Mouse (Mus musculus) mature B cell (primary cell): ENCODE data around the gene Gpc3.
"Not testable (repeated sequence)": the region's sequence is repeated elsewhere in the genome, so short reads cannot be mapped to it uniquely, and the experiment has no call there.

Experiments
- in situ Hi-C: fragments of 300-500 bp; cut with MboI; formaldehyde crosslinking; loops from 2 replicates; pipeline ENCODE4 v1.14.3; 2019

Gpc3 gene

GRCm38 (mm10) chrX:52412936-52413335, 200.8 kb downstream of the Gpc3 start:
- in situ Hi-C loops, result no loop called here

GRCm38 (mm10) chrX:52401188-52401587, 212.6 kb downstream of the Gpc3 start:
- in situ Hi-C loops, result no loop called here

- in situ Hi-C loops, result no loop called here
These were observed 238.6 kb downstream of the Gpc3 start for GRCm38 (mm10) chrX:52375129-52375528.

DNA sequence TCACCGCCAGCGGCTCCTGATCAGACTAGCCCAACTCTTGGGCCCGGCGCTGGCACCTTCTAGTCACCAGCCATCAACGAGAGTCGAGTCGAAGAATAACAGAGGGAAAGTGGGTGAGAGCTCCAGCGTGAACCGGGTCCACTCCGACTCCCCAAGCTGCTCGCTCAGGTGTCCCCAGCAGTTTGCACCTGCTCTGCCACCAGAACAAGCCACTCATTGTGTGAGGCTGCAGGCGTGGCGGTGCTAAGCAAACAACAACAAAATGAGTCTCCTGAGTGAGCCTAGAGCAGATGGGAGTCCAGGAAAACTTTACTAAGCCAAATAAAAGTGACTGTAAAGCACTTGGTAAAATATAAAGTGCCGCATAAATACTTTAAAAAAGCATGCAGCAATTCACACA, 239.5 kb downstream of the Gpc3 start:
- in situ Hi-C loops, result no loop called here

DNA sequence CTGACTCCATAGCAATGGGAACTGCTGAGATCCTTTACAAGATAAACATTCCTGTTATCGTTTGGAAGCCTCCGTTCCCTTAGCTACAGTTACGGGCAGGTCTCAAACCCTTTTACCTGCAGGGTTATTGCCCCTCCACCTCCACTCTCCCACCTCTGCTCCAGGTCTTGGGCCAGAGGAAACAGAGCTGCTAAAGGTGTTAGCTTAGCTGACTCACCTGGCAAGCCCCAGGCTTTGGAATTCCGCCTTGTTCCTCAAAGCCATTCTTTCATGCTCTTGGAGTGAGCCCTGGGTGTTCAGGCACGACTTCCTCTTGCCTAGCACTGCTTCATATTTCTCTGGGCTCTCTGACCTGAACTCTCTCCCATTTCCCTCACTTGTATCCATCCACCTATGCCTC, 241.3 kb downstream of the Gpc3 start:
- in situ Hi-C loops, result no loop called here

GRCm38 (mm10) chrX:52369938-52370758, 243.6 kb downstream of the Gpc3 start:
- in situ Hi-C loops, result no loop called here

DNA sequence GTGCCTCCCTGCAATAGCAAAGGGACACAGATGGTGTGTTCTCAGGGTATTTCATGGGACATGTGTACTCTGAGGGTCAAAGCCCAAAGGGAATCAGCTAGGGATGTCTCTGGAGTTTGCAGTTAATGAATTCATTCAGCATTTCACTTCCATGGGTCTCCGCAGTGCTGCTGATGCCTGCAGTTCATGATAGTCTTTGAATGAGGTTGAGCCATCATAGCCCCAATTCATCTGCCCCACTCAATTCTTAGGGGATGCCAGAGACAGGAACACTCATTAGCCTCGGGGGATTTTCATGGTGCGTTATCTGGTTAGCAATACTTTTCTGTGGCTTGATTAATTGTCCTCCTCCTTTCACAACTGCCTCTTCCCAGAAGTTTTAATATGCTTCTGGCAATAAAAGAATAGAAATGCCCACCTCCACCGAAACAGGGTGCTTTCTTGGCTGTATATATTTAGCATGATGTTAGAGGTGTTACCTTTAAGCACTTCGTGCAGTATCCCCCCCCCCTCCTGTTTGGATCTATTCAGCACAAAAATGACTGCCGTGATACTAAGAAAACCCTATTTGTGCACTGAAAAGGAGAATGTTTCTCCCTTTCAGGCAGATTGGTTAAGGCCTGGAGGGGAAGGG, 244.3 kb downstream of the Gpc3 start:
- in situ Hi-C loops, result no loop called here

DNA sequence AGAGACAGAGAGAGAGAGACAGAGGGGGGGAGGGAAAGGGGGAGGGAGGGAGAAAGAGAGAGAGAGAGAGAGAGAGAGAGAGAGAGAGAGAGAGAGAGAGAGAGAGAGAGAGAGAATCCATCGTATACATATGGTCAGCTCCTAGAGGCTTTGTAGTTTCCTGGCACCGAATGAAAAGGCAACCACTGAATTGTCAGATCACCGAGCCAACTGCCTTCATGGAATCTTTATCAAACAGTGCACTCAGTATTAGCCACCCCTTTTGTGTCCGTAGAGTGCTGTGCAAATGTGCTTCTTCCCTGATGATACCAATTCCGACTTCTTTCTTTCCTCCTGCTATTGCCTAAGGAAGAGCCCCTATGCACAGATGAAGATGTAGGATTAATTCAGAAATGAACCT, 246.9 kb downstream of the Gpc3 start:
- in situ Hi-C loops, result no loop called here

DNA sequence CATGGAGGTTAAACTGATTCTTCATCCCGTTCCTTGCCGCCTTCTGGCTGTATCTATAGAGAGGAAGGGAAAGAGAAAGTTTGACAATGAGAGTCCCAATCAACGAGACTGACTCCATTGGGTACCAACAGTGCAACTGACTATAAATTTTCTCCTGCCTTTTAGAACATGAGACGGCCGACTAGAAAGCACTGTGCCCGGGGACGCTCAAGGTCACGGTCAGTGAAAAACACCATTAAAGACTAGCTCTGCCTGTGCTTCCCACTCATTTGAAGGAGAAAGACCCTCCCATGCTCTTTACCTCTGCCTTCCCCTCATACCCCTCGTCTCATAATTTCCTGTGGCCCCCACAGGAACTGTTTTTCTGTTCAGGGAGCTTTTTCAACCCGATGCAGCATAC, 248.0 kb downstream of the Gpc3 start:
- in situ Hi-C loops, result no loop called here

DNA sequence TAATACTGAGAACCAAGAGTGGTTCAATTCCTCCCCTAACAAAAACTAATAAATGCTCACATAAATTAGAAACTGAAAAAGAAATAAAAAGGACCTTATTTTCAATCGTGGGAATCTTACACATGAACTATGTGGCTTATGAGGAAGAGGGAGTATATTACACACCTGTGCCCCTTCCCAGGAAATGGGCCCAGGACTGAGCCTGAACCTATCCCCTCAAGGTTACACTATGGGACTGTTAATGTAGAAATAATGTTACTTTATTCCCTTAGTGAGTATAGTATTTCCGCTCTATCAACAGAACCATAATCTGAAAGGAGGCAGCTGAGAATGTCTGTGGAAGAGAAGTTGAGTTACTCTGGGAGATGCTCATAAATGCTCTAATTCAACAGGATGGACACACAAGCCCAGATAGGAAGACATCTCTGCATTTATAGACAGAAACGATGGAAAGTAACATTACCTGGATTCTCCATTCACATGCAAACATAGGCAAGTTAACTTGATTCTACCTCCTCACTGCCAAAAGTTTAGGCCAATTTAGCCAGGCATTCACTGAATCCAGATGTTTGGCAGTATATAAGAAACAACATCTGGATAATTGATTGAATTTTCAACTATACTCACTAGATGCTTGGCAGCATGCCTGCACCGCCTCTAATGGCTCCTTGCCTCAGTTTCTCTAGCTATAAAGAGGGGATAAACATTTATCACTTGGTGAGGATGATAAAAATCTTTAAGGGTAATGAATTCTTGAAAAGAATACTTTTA, 251.3 kb downstream of the Gpc3 start:
- in situ Hi-C loops, result no loop called here

- in situ Hi-C loops, result no loop called here
These were observed 260.8 kb downstream of the Gpc3 start for GRCm38 (mm10) chrX:52352981-52353380.

DNA sequence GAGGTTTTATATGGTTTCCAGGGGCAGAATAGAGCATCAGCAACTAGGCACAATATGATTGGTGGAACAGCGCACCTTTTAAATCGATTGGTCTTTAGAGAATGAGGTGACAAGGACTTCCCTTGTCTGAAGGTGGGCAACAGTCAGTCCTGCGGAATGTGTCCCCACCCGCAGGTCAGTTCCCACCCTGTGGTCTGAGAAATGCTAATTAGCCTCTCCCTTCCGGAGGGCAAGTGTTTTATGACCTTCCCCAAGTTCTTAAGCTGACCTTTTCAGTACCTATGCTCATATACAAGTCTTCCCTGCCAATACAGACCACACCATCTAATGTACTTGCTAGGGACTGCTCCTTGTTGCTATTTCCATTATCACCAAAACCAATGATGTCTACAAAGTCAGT, 263.1 kb downstream of the Gpc3 start:
- in situ Hi-C loops, result not testable (repeated sequence)

- in situ Hi-C loops, result no loop called here
These were observed 265.0 kb downstream of the Gpc3 start for GRCm38 (mm10) chrX:52348773-52349172.

DNA sequence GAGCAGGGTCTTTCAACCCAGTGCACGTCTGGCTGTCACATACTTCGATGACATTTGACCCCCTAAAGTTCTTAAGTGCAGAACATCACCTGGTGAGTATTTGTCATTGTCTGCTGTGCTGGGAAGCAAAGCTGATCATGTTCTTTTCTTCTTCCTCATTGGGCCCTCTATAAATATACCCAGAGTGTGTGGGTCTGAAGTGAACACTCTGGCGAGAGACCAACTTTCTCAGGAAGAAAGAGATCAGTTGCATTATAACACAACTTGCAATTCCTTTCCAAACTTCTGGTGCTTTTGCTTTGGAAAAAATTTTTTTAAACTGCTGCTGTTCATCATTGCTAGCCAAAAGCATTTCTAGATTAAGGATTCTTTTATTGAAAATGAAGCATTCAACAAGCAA, 269.7 kb downstream of the Gpc3 start:
- in situ Hi-C loops, result no loop called here

DNA sequence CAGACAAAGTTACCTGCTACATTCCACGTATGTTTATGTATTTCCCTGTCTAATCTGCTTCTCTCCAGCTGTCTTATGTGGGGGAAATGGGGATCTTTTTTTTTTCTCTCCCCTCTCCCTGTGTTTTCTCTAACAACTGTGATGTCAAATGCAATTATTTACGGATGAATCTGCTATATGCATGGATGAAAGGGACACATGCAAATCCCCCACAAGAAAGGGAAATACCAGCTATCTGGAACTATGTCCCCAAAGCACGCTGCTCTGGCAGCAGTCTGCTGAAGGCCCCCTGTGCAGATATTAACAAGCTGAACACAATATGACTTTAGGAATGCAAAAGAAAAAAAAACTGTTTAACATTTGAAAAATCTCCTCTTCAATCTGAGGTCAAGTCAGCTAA, 273.5 kb downstream of the Gpc3 start:
- in situ Hi-C loops, result no loop called here

- in situ Hi-C loops, result no loop called here
These were observed 292.0 kb downstream of the Gpc3 start for GRCm38 (mm10) chrX:52321791-52322190.

GRCm38 (mm10) chrX:52320653-52321052, 293.1 kb downstream of the Gpc3 start:
- in situ Hi-C loops, result no loop called here

- in situ Hi-C loops, result no loop called here
These were observed 302.8 kb downstream of the Gpc3 start for GRCm38 (mm10) chrX:52310976-52311375.

DNA sequence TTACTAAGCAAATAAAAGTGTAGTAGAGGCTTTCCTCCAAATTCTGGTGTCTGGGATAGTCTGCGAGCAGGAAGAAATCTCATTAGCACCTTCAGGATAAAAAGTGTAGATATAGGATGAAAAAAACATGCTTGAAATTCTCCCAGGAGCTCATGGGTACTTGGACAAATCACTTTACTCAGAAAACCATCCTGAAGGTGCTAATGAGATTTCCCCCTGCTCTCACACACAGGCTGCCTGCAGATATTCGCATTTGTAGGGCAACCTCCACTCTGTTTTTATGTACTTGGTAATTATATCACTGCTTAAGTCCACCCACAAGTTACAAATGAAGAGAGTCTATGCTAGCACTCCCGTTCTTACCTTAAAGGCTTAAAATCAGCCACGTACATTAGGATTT, 308.5 kb downstream of the Gpc3 start:
- in situ Hi-C loops, result no loop called here

- in situ Hi-C loops, result no loop called here
These were observed 325.0 kb downstream of the Gpc3 start for GRCm38 (mm10) chrX:52288792-52289191.

DNA sequence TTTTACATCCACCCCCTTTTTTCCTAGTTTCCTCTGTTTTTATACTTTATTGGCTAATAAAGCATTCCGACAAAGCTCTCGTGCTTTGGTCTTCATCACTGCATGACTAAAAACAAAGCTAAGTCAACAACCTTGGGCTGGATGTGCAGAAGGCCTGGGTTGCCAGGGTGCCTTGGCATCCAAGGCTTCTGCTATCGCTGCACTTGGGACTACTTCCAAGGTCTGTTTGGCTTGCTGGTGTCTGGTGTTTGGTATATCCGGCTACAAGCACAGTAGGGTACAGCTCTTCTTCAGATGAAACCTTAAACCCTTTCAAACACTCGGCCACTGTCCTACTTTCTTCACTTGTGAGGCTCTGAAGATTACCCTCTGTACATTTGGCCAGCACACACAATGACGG, 325.8 kb downstream of the Gpc3 start:
- in situ Hi-C loops, result no loop called here

- in situ Hi-C loops, result no loop called here
These were observed 331.7 kb downstream of the Gpc3 start for GRCm38 (mm10) chrX:52282070-52282469.
